ENCODE assay signal across 17 mouse cellular contexts in the genomic region with DNA sequence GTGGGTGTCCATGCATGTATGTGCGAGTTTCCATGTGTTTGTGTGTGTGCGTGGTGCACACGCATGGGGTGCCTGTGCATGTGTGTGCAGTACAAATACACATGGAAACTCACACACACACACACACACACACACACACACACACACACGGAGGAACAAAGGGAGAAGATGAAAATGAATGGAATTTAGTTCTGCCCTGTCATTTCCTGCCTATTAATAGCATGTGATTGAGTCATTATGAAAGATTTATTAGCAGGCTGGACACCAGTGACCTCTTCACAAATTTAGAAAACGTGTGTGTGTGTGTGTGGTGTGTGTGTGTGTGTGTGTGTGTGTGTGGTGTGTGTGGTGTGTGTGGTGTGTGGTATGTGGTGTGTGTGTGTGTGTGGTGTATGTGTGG.
DNase-seq lines count a peak whose midpoint lies in the region; ATAC-seq and TF ChIP-seq lines count a peak whose summit lies in the region.
"Had no signal": no experiment of that assay in that cellular context is flagged by ENCODE, and none has a peak within 500 bp of the region (broad histone marks: within the 10 kb centered on the region; RNA-seq: fewer than 3 reads in every experiment).

No protein-coding gene starts in this region.

- 77% methylated on average over 5 of the region's 5 CpGs for WGBS in heart, embryonic 12.5 days
- WGBS in limb, embryonic 12.5 days: 78% methylated on average over 5 of the region's 5 CpGs
- 86% methylated on average over 5 of the region's 5 CpGs for WGBS in limb, embryonic 10.5 days

- no peaks in the 10 kb centered on the region for H3K27me3 ChIP-seq in heart, embryonic 12.5 days (replicated peaks)
- no peaks in the 10 kb centered on the region for H3K27me3 ChIP-seq in limb, embryonic 12.5 days
- H3K27me3 ChIP-seq in limb, embryonic 10.5 days (ENCODE audit: low read depth, poor library complexity, severe bottlenecking): no peaks in the 10 kb centered on the region
- H3K27me3 ChIP-seq: limb, embryonic 15.5 days; liver, embryonic 15.5 days; midbrain, embryonic 13.5 days; neural tube, embryonic 13.5 days had no signal

- no peak for TF ChIP-seq CTCF in embryonic fibroblast, embryonic 13.5 days (IDR thresholded peaks at IDR 0.05; ENCODE audit: borderline replicate concordance, insufficient read depth, low read length)

- no peaks in the 10 kb centered on the region for H3K36me3 ChIP-seq in heart, embryonic 12.5 days
- no peaks in the 10 kb centered on the region for H3K36me3 ChIP-seq in limb, embryonic 12.5 days
- no peaks in the 10 kb centered on the region for H3K36me3 ChIP-seq in limb, embryonic 10.5 days
- H3K36me3 ChIP-seq: limb, embryonic 15.5 days; liver, embryonic 15.5 days; midbrain, embryonic 13.5 days; neural tube, embryonic 13.5 days had no signal

- intact Hi-C loops in heart, postnatal 10 days (cut with DNase I): no loop called here

- no peak overlapping the region for H3K4me3 ChIP-seq in heart, embryonic 12.5 days
- no peak overlapping the region for H3K4me3 ChIP-seq in limb, embryonic 12.5 days (replicated peaks)
- H3K4me3 ChIP-seq in limb, embryonic 10.5 days: no peak overlapping the region
- no peak overlapping the region for H3K4me3 ChIP-seq in embryonic fibroblast, embryonic 13.5 days (ENCODE audit: insufficient read depth, low read length)
- H3K4me3 ChIP-seq: limb, embryonic 15.5 days; liver, embryonic 15.5 days; midbrain, embryonic 13.5 days; neural tube, embryonic 13.5 days had no signal

- no peak overlapping the region for H3K4me2 ChIP-seq in heart, embryonic 12.5 days
- H3K4me2 ChIP-seq in limb, embryonic 12.5 days: no peak overlapping the region
- H3K4me2 ChIP-seq: limb, embryonic 15.5 days; liver, embryonic 15.5 days; midbrain, embryonic 13.5 days; neural tube, embryonic 13.5 days had no signal

- 0 out of 2 replicates have a peak, but pooled peaks cover 5% of the 10 kb centered on the region for H3K4me1 ChIP-seq in heart, embryonic 12.5 days (replicated peaks)
- 0 out of 2 replicates have a peak, but pooled peaks cover 3% of the 10 kb centered on the region for H3K4me1 ChIP-seq in limb, embryonic 12.5 days (replicated peaks)
- H3K4me1 ChIP-seq in limb, embryonic 10.5 days: no peaks in the 10 kb centered on the region
- peaks cover 2% of the 10 kb centered on the region; the same call in 1 of the 2 replicates for H3K4me1 ChIP-seq in embryonic fibroblast, embryonic 13.5 days (ENCODE audit: control insufficient read depth, insufficient read depth, low read length)
- H3K4me1 ChIP-seq: limb, embryonic 15.5 days; liver, embryonic 15.5 days; neural tube, embryonic 13.5 days had no signal

- no peaks in the 10 kb centered on the region for H3K9me3 ChIP-seq in heart, embryonic 12.5 days (replicated peaks)
- H3K9me3 ChIP-seq in limb, embryonic 12.5 days: no peaks in the 10 kb centered on the region
- no peaks in the 10 kb centered on the region for H3K9me3 ChIP-seq in limb, embryonic 10.5 days (replicated peaks)
- H3K9me3 ChIP-seq: limb, embryonic 15.5 days; liver, embryonic 15.5 days; midbrain, embryonic 13.5 days; neural tube, embryonic 13.5 days had no signal

- H3K9ac ChIP-seq in heart, embryonic 12.5 days: no peak overlapping the region
- no peak overlapping the region for H3K9ac ChIP-seq in limb, embryonic 12.5 days (replicated peaks)
- H3K9ac ChIP-seq: limb, embryonic 15.5 days; liver, embryonic 15.5 days; midbrain, embryonic 13.5 days; neural tube, embryonic 13.5 days had no signal

- no peak for ATAC-seq in heart, embryonic 12.5 days (ENCODE audit: insufficient number of reproducible peaks, low FRiP score)
- no peak for ATAC-seq in limb, embryonic 12.5 days (ENCODE audit: insufficient number of reproducible peaks, insufficient read depth, low FRiP score, low TSS enrichment, low read depth)
- ATAC-seq: midbrain, embryonic 13.5 days had no signal

- TF ChIP-seq POLR2A in embryonic fibroblast, embryonic 13.5 days (IDR thresholded peaks at IDR 0.05; ENCODE audit: low read depth, low read length): no peak

- H3K27ac ChIP-seq in heart, embryonic 12.5 days (ENCODE audit: poor library complexity, severe bottlenecking): no peak overlapping the region
- H3K27ac ChIP-seq in limb, embryonic 12.5 days: 0 out of 2 replicates have a peak overlapping the region, but pooled peaks have one; percentile 19
- H3K27ac ChIP-seq in limb, embryonic 10.5 days: no peak overlapping the region
- peak overlapping the region; percentile 50; the same call in 1 of the 2 replicates for H3K27ac ChIP-seq in embryonic fibroblast, embryonic 13.5 days (ENCODE audit: insufficient read depth, low read length)
- H3K27ac ChIP-seq: limb, embryonic 15.5 days; liver, embryonic 15.5 days; midbrain, embryonic 13.5 days; neural tube, embryonic 13.5 days had no signal

- peak; percentile 29 to 46 for DNase-seq in heart, postnatal 10 days
- DNase-seq in limb, embryonic 10.5 days (ENCODE audit: low spot score): no peak
- DNase-seq in 3T3-L1 (ENCODE audit: low read depth, low spot score): peak; percentile 49
- DNase-seq in adrenal gland, postnatal 25 days: no peak
- DNase-seq: B cell, adult 2 months; cerebellum, adult 8-10 months; gastrocnemius, postnatal 10 days; layer of hippocampus, postnatal 36 days; spleen, adult 18-20 months; thymus, postnatal 36 days had no signal

Comparison
In these comparisons a context has a peak if more than half of its experiments do, and no peak if none do; other contexts are left out.
1. H3K27ac ChIP-seq: peak in limb, embryonic 12.5 days (single experiment) and embryonic fibroblast, embryonic 13.5 days (single experiment); none in heart, embryonic 12.5 days (single experiment) and limb, embryonic 10.5 days (single experiment).
2. DNase-seq: peak in heart, postnatal 10 days (2 of 2) and 3T3-L1 (single experiment); none in limb, embryonic 10.5 days (single experiment) and adrenal gland, postnatal 25 days (single experiment).